Mouse (Mus musculus) heart, postnatal 0 days (tissue): ENCODE measurements around the gene Pcif1.

Experiments used
- CTCF ChIP-seq: IDR thresholded peaks from 2 replicates; pipeline ENCODE4 v1.5.1; 2016; ENCODE audit warnings: antibody characterized with exemption, control low read depth, low read depth
- EP300 ChIP-seq: IDR thresholded peaks from 2 replicates; pipeline ENCODE4 v1.6.1; 2016; ENCODE audit warnings: antibody characterized with exemption, low read depth

- no peak for TF ChIP-seq CTCF
- no peak for TF ChIP-seq EP300
Measured at GRCm38 (mm10) chr2:164907511-164907910, 28.4 kb downstream of the Pcif1 start.
